Mouse (Mus musculus) gastrocnemius, postnatal 25 days (tissue): ENCODE measurements around the gene Rims4. TPM values are rescaled to one million over a fixed set of nuclear protein-coding genes. Genes with fewer than 3 reads are reported as not detected.
A peak's percentile ranks its signal among the peaks of the same experiment; 100 is the strongest.

Experiments used
- DNase-seq: peaks from one replicate; pipeline ENCODE4 v3.0.0; 2022
- total RNA-seq, 2 experiments: library from RNA; stranded (reverse); gene quantifications; 1 replicate in 1 of 2; 2 replicates in 1 of 2; pipeline ENCODE4 v1.2.3; 2021

Gene Rims4
- total RNA-seq, 2 experiments from 2014 or later: 0.86 to 2.0 TPM

DNA sequence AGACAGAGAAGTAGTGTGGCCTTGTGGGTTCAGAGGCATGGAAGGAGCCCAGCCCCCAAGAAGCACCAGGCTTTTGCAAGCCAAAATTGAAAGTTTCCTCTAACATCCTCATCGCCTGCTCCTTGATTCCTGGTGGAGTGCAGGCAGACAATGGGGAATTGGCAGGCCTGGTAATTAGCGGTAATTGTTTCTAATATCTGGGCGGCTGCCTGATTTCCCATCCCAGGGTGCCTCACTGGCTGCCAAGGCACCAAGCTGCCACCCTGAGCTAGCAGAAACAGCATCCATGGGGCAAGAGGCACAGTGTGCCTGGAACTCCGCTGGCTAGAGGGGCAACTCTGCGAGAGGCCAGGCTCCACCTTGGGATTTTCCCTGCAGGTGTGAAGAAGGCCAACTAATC lies 48.7 kb downstream of the Rims4 start:
- DNase-seq: no peak

DNA sequence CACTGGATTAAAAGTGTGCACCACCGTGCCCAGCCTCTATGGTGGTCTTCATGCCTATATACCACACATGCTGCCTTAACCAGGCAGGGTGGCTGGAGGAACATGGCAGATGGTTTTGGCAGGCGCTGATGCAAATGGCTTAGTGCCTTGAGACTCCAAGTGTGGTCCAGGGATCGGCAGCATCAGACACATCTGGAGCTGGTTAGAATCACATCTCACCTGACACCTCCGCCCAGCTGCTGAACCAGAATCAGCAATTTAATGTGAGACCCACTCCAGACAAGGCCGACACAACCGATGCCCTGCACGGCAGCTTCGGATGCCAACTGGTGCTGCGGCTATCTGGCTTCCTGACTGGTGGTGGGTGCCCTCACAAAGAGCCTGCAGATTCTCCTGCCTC lies 52.4 kb downstream of the Rims4 start:
- no peak for DNase-seq

DNA sequence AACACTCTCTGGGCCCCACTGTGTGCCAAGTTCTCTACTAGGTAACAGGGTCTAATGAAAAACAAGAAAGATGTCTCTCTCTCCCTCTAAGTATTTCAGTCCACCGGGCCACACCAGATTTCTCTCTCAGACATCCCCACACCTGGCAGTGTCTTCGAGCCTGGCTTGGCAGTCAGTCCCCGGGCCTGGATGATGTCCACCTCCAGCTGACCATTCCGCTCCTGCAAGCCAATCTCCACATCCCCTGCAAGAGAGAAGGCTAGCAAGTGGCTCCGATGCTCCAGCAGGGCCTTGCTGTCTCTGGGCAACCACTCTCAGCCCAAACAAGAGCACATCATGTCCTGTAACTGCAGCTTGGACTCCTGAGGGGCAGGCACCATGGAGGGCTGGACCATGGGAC lies 53.2 kb downstream of the Rims4 start:
- DNase-seq: no peak

DNA sequence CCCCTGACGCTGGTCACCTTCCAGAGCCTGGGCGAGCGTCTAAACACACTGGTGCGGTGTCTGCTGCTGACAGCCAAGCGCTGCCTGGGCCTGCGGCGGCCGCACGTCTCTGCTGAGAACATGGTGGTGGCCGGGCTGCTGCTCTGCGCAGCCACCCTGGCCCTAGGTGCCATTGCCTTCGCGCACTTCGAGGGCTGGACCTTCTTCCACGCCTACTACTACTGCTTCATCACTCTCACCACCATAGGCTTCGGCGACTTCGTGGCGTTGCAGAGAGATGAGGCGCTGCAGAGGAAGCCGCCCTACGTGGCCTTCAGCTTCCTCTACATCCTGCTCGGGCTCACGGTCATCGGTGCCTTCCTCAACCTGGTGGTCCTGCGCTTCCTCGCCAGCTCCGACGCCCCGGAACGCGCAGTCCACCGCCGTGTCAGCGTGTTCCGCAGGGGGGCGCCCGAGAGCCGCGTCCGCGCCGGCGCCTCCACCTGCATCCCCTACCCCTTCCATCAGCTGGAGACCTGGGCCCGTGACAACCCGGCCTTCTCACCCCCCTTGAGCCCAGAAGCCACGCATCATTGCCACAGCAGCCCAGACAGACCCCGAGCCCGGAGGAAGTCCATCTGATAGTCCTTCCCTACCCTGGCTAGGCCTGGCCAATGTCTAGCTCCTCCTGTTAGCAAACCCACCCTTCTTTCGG lies 60.1 kb downstream of the Rims4 start:
- peak; percentile 24 for DNase-seq

DNA sequence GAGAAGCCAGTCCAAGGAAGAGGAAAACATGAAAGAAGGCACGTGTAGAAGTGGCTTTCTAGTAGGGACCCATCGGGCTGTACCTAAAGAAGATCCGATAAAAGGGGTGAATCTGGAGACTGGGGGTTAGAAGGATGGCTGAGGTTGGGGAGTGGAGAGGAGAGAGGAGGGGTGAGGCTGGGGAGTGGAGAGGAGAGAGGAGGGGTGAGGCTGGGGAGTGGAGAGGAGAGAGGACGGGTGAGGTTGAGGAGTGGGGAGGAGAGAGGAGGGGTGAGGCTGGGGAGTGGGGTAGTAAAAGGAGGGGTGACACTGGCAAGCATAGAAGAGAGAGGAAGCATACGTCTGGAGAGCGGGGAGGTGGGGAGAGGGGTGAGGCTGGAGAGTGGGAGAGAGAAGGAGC lies 61.2 kb downstream of the Rims4 start:
- no peak for DNase-seq

DNA sequence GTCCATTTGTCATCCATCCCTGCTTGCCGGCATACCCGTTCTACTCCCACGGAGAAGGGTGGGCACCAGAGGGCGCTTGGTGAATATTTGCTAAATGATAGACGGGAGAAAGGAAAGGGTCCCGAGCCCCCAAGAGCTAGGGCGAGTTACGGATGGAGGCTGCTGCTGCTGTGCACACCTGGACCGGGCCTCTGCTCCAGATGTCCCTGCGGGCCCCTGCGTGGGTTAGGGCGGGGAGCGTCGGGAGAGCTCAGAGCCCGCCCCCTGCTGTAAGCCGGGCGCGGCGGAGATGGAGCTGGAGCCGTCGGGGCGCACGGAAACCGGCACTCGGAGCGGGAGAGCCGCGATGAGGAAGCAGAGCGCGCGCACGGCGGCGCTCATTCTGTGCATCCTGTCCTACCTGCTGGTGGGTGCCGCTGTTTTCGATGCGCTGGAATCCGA lies 65.0 kb downstream of the Rims4 start, which contains the start of gene Kcnk15:
Gene Kcnk15, plus strand, starts transcription at position 191 of the 441 bp plus-strand sequence.
- DNase-seq: no peak

DNA sequence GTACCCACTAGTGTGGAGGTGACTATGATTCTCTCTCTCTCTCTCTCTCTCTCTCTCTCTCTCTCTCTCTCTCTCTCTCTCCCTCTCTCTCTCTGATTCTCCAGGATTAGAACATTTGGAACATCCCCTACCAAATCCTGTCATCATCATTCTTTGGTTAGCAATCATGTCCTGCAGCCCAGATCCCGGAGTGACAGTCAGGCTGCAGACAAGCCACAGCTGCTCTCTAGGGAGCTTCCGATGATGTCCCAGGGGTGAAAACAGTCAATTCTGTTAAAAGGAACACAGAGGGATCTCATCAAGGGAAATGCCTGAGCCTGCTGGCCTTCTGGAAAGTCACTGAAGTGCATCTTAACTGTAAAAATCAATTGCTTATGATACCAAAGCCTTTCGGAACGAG lies 76.4 kb downstream of the Rims4 start:
- no peak for DNase-seq

DNA sequence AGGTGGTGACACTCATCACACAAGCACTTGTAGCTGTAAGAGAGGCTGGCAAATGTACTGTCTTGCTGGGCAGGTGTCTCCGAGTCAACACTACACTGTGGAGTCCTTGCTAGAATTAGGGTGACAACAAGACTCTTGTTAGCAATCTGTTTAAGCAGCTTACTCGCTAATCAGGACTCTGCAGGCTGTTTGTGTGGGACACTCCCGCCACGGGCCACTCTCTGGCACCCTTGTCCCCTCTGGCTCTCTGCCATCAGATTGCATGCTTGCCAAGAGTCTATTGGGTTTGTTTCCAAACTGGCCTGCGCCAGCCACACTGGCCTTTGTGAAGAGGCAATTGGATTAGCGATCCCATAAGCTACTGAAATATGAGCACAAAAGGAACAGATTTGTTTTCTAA lies 79.0 kb downstream of the Rims4 start:
- no peak for DNase-seq

DNA sequence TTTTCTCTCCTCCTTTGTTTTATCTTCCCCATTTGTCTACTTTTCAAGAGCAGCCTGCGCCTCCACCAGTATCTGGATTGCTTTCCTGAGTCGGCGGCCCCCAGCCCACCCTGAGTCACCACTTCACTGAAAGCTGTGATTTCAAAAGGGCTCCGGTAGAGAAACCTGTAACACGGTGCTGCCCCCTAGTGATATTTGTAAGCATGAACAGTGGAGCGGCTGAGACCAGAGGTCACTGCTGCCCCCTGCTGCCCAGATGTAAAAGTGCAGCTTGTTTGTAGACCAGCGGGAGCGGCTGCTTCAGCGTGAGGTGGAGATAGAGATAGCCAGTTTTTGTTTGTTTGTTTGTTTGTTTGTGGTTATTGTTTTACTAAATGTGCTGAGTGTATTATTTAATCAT lies 80.4 kb downstream of the Rims4 start:
- peak; percentile 42 for DNase-seq

DNA sequence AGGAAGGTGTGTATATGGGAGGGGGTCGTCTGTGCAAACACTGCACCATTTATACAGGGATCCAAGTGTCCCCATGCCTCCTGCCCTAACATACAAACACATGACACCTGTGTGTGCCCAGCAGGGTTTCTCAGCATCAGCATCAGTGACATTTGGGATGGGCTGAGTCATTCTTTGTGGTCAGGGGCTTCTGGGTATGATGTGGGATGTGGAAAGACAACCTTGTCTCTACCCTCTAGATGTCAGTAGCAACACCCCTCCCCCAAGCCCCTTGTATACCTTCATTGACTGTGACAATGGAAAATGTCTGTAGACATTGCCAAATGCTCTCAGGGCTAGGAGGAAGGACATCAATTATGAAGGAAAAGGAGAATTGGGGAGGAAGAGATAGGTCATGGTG lies 87.3 kb downstream of the Rims4 start:
- no peak for DNase-seq

DNA sequence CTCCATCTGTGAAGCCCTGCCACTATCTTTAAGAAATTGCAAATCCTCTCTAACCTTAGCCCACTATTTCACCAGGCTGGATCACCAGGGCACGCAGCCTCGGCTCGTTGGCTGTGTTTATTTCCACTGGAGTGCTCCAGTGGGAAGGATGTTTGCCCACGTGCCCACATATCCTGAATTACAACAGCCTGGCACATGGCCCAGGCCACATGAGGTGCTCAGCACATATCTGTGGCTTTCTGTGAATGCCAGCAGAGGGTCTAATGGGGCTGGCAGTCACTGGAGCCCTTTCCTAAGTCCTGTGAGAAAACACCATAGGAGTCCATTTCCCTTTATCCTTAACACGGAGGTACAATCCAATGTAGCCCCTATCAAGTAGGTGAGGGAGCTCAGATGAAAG lies 92.0 kb downstream of the Rims4 start:
- no peak for DNase-seq

DNA sequence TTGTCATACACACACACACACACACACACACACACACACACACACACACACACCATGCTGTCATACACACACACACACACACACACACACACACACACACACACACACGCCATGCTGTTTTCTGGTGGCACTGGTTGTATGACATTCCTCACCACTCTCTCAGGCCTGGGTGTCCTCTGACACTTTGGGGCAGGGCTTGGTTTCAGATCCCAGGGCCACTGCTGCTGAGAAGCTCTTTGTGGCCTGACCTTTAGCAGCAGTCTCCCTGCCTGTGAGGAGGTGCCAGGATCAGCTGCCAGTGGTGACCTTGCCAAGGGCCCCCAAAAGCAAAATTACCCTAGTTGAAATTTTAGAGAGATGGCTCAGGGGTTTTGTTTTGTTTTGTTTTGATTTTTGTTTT lies 92.6 kb downstream of the Rims4 start:
- DNase-seq: no peak

DNA sequence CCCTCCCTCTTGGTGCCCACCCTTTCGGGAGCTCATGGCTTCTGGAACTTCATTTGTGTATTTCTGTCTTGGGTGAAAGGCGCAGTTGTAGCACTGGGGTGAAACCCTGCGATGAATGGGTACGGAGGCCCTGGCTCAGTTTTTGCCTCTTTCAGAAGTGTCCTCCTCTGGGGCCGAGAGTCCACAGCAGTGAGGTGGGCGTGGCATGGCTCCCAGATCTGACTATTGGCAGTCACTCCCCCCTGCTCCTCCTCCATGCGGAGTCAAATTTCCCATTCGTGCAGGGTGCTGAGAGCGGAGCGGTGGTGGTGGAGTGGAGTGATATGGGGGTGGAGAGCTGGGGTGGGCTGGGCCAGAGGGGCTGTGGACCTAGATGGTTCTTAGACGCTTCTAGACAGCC lies 94.7 kb downstream of the Rims4 start:
- no peak for DNase-seq

DNA sequence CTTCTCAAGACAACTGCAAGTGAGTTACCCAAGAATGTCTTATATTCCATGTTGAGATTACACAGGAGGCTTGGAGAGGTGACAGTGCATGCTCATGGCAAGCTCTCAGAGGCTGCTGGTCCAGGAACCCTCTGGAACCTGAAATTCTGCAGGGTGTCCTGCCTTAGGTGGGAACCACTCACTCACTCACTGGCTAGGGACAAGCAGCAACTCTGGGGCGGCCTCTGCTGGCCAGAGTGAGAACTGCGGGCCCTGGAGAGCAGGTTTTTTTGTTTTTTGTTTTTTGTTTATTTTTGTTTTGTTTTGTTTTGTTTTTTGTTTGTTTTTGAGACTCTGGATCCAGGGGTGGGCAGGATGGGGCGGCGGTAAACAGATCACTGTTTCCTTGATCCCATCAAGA lies 95.2 kb downstream of the Rims4 start:
- DNase-seq: no peak

DNA sequence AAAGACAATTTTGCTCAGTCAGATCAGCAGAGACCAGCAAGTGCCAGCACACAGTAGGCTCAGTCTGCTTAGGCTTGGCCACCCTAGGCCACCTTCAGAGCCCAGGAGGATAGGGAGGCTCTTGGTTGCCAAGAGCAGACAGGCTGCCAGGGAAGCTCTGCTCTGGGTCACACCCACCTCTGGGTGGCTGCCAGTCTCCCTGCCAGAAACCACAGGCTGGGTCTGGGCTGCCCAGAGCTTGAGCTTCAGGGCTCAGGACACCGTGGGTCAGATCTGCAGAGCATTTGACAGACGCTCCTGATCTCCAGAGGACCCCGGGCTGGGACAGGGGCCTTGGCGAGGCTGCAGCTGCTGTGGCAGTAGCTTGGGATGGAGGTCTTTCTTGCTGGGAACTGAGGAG lies 97.9 kb downstream of the Rims4 start, which contains the start of gene Ccn5:
Gene Ccn5, plus strand, starts transcription at position 255 of the 400 bp plus-strand sequence.
- DNase-seq: peak; percentile 88

DNA sequence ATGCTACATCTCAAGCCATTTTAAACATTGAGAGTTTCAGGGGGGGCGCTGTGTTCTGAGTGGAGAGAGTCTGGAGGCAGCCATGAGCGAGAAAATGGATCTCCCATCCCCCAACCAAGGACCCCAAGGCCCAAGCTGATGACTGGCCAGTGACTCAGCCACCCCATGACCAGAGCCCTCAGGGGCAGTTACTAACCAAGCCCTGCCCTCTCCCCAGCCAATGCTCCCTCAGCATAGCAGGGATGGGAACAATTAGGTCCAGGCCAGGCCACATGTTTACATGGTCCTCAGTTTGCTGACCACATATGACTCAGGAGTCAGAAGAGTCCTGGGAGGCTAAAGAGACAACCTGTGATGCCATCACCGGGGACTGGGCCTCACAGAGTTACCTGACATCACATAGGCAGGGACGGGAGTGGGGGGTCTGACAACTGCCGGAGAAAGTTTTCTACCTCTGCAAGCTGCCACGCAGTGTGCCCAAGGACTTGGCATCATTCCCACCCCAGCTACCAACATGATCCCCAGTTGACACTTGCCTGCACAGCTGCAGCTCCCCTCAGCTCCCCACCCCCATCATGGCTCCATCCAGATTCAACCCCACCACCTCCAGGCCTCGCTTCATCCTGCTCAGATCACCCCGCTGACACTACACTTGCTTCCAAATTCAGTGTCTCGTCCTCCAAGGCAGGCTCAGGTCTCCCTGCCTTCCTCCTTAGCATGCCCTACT lies 103.6 kb downstream of the Rims4 start:
- DNase-seq: no peak

DNA sequence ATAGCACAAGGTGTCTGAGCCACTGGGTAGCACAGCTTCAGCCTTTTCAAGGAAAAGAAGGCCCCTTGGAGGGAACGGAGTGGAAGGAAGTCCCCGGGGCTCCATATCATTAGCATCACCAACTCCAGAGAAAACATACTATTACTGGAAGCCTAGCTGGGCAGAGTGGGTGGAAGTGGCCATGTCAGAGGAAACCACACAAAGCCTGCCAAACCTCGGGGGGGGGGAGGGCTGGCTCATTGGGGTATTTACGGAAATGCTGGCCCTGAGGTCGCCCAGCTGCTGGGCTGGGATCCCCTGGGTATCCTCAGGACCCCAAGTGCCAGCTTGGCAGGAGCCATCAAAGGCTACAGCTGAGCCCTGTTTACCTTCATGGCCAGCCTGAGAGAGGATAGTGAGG lies 105.4 kb downstream of the Rims4 start:
- no peak for DNase-seq

Other genes starting within 250 kb of the Rims4 start
- gene Ada, start 168.4 kb downstream of the Rims4 start, total RNA-seq: 1 to 10 TPM in 1 of 2 experiments, under 1 TPM in 1; 0.20 to 1.0 TPM
- 1 to 10 TPM in 1 of 2 experiments, under 1 TPM in 1; 0.20 to 1.3 TPM for gene Ccn5, start 97.8 kb downstream of the Rims4 start, total RNA-seq
- not detected for gene Kcnk15, start 65.0 kb downstream of the Rims4 start, total RNA-seq
- 10 to 100 TPM; 39.6 to 54.5 TPM for gene Ywhab, start 76.3 kb upstream of the Rims4 start, total RNA-seq
- 1 to 10 TPM in 1 of 2 experiments, not detected in 1; 1.5 TPM for gene Pabpc1l, start 106.8 kb upstream of the Rims4 start, total RNA-seq
- gene Stk4, start 151.6 kb upstream of the Rims4 start, total RNA-seq: 1 to 10 TPM; 7.7 to 8.8 TPM
- gene Tomm34, start 152.5 kb upstream of the Rims4 start, total RNA-seq: 10 to 100 TPM; 10.6 to 13.5 TPM